Mouse (Mus musculus) limb, embryonic 10.5 days (tissue): ENCODE measurements around the gene Stk38. TPM values are rescaled to one million over a fixed set of nuclear protein-coding genes. Genes with fewer than 3 reads are reported as not detected.

ENCODE experiments used
- DNase-seq: peaks from one replicate; pipeline ENCODE4 v3.0.0-alpha.2; 2017; ENCODE audit warnings: low spot score
- H3K27ac ChIP-seq: fragments of 300-500 bp; sonication (generic); 2 replicates; pipeline ENCODE4 v1.5.1; 2016; ENCODE audit warnings: mild to moderate bottlenecking
- H3K27me3 ChIP-seq: fragments of 300-500 bp; sonication (generic); 2 replicates; pipeline ENCODE4 v1.6.1; 2016; ENCODE audit warnings: low read depth, mild to moderate bottlenecking; ENCODE audit not compliant: poor library complexity, severe bottlenecking
- H3K36me3 ChIP-seq: fragments of 300-500 bp; sonication (generic); 2 replicates; pipeline ENCODE4 v1.6.1; 2016; ENCODE audit warnings: mild to moderate bottlenecking, moderate library complexity
- H3K4me1 ChIP-seq: fragments of 300-500 bp; sonication (generic); 2 replicates; pipeline ENCODE4 v1.6.1; 2016
- H3K4me3 ChIP-seq: fragments of 300-500 bp; sonication (generic); 2 replicates; pipeline ENCODE4 v1.5.1; 2016; ENCODE audit warnings: mild to moderate bottlenecking, moderate library complexity
- H3K9me3 ChIP-seq: fragments of 300-500 bp; sonication (generic); replicated peaks from 2 replicates; pipeline ENCODE4 v1.6.1; 2016; ENCODE audit warnings: mild to moderate bottlenecking
- WGBS: fragments of 180-500 bp; shearing (Covaris S2); methylation state at CpG from one replicate; pipeline ENCODE4 v1.1.7; 2016; 5-methylcytosine and 5-hydroxymethylcytosine counted together
- polyA plus RNA-seq: library from polyadenylated mRNA; unstranded; fragments of >200 nt; fragmentation: Nextera tagmentation; extraction: Ambion mirVana; gene quantifications from 2 replicates; pipeline ENCODE4 v1.2.1, GENCODE M21; 2016

Stk38 gene
- polyA plus RNA-seq, 1 experiment from 2014 or later, result 131 TPM

DNA sequence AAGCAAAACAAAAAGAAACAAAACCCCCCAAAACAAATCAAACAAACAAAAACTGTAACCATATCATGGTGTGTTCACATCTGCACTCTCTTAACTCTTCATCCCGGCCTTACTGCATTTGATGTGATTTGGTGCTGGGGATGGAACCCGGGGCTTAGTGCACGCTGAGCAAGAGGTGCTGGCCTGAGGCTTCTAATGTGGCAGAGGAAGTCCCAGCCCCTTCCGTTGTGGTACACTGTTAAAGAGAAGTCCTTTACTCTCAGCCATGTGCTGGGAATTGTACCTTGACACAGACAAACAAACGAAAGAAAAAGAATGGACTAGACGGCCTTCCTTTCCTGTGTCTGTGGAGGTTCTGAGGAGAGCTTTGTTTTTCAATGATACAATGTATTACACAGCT lies 85.7 kb downstream of the Stk38 start:
- WGBS, result 74% methylated on average over 6 of the region's 6 CpGs
- H3K27ac ChIP-seq, result no peak overlapping the region
- H3K4me3 ChIP-seq, result no peak overlapping the region
- H3K9me3 ChIP-seq, result no peaks in the 10 kb centered on the region
- H3K4me1 ChIP-seq, result no peaks in the 10 kb centered on the region; the same call in 1 of the 2 replicates
- H3K36me3 ChIP-seq, result no peaks in the 10 kb centered on the region
- H3K27me3 ChIP-seq, result no peaks in the 10 kb centered on the region
- DNase-seq, result no peak

DNA sequence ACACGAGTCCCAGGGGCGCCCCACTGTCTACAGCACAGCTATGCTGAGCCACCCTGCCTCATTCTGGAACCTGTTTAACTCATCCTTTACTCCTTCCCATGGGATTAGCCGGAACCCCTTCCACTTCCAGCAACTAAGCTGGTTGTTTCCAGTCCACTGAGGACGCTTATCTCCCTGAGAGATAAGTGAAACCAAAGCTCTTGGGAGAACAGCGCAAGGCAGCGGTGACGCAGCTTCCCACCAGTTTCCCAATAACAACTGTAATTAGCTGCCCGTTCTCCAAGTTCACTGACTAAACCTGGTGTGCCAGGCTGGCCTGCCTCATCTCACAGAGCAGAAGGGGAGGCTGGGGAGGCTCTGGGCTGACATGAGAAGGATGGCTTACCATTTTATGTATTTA lies 86.7 kb downstream of the Stk38 start:
- no peaks in the 10 kb centered on the region for H3K9me3 ChIP-seq
- no peak overlapping the region for H3K27ac ChIP-seq
- DNase-seq, result no peak
- no peak overlapping the region for H3K4me3 ChIP-seq
- no peaks in the 10 kb centered on the region for H3K27me3 ChIP-seq
- 82% methylated on average over 8 of the region's 8 CpGs for WGBS
- H3K4me1 ChIP-seq, result no peaks in the 10 kb centered on the region; the same call in 1 of the 2 replicates
- no peaks in the 10 kb centered on the region for H3K36me3 ChIP-seq

Other genes with a start within 250 kb of the Stk38 start
- 8.2 and 8.6 TPM in 2 replicates for gene Mapk13, start 238.7 kb downstream of the Stk38 start, polyA plus RNA-seq
- gene Brpf3, start 206.9 kb downstream of the Stk38 start, polyA plus RNA-seq, result 11.6 and 14.0 TPM in 2 replicates
- gene Pnpla1, start 149.6 kb downstream of the Stk38 start, polyA plus RNA-seq, result 0.03 and 0.04 TPM in 2 replicates
- gene 4930539E08Rik, start 92.7 kb downstream of the Stk38 start, polyA plus RNA-seq, result 0.05 and 0.10 TPM in 2 replicates
- gene Pxt1, start 64.2 kb downstream of the Stk38 start, polyA plus RNA-seq, result 0.24 and 0.45 TPM in 2 replicates
- gene Kctd20, start 56.0 kb downstream of the Stk38 start, polyA plus RNA-seq, result 121 and 129 TPM in 2 replicates
- 820 and 832 TPM in 2 replicates for gene Srsf3, start 24.6 kb upstream of the Stk38 start, polyA plus RNA-seq
- gene Cdkn1a, start 83.0 kb upstream of the Stk38 start, polyA plus RNA-seq, result 22.2 and 28.8 TPM in 2 replicates
- gene Rab44, start 106.2 kb upstream of the Stk38 start, polyA plus RNA-seq, result 0.11 and 0.26 TPM in 2 replicates
- gene Cpne5, start 230.2 kb upstream of the Stk38 start, polyA plus RNA-seq, result 2.0 and 3.2 TPM in 2 replicates